Mouse (Mus musculus): Measurements from ENCODE around the gene BC005537.
A peak's percentile ranks its signal among the peaks of the same experiment; 100 is the strongest.
"Not testable (repeated sequence)": the region's sequence is repeated elsewhere in the genome, so short reads cannot be mapped to it uniquely, and the experiment has no call there.

Gene BC005537

DNA sequence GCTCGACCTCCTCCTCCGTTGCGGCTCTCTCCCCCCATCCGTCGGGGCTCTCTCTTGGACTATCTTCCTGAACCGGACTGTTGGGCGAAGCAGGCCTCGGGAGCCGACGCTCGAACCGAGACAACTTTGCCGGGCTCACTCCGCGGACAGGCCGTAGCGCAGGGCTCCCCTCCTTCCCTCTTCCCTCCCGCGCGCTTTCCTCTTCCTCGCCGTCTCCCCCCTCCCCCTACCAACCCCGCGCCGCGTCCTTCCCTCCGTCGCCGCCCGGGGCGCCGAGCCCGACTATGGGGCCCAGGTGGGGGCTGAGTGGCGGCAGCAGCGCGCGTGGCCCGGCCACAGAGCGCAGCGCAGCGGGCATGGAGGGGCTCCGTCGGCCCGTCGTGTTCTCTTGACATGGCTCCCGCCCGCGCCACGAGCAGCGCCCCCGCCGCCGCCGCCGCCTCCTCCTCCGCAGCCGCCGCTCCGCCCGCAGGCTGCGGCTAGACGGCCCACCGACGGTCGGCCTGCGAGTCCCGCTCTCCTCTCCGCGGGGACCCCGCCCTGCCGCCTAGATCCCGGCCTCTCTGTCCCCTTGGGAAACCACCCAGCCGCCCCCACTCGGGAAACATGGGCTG lies at the start of gene BC005537:
Gene BC005537, plus strand, starts transcription at position 350 of the 614 bp plus-strand sequence.
- peak; percentile 36 to 44 for DNase-seq (ENCODE audit: low spot score in 2 of 2)

DNA sequence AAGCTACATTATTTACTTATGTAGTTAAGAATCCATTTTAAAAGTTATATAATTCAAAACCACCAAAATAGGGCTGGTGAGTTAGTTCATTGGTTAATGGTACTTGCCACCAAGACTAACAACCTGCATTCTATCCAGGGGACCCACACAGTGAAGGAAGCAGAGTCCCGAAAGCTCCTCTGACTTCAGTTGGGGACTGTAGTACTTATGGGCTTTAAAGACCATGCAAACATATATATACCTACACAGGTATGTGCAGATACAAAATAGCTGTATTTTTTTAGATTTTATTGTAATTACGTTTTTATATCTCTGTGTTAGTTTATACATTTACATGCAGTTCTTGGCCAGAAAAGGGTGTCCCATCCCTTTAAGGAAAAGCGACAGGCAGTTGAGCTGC lies 44.7 kb upstream of the BC005537 start:
- DNase-seq (ENCODE audit: low spot score in 2 of 2): no peak

DNA sequence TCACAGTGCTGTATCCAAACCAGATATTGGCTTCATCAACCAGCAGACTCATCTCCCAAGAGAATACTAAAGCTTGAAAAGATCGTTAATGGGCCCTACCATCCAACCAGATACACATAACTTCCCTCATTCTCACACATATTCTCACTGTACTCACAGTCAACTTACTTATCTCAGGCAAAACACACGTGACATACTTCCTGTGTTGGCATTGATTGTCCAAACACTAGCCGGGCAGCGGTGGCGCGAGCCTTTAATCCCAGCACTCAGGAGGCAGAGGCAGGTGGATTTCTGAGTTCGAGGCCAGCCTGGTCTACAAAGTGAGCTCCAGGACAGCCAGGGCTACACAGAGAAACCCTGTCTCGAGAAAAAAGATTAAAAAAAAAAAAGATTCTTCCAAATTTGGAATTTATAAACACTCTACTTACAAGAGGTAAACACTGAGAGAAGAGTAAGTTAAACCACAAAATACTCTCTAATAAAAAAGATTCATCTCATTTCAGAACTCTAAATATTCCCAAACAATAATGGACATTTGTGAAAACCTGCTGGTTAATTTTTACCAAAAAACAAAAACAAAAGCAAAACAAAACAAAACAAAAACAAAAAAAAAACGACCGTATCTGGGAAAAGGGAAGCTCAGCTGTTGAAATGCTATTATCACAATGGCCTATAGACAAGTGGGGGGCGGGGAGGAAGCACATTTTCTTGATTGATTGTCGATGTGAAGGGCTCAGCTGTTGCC lies 43.5 kb upstream of the BC005537 start:
- no peak for DNase-seq (ENCODE audit: low spot score in 2 of 2)

DNA sequence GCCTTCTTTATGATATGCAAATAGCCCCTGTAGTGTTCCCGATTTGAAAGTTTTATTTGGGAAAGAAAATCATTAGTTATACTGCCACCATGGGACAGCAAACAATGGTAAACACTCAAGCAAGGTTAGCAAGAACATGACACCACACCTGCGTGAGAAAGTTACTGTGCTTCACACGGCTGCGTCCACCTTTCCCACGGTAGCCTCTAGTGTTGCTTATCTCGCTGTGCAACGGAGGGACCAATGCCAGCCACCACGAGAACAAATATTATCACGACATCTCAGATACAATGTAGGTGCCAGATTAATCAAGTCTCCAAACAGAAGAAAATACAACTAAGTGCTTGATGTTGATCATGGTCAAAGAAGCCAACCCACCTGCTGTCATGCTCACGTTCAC lies 42.0 kb upstream of the BC005537 start:
- DNase-seq (ENCODE audit: low spot score in 2 of 2): no peak

DNA sequence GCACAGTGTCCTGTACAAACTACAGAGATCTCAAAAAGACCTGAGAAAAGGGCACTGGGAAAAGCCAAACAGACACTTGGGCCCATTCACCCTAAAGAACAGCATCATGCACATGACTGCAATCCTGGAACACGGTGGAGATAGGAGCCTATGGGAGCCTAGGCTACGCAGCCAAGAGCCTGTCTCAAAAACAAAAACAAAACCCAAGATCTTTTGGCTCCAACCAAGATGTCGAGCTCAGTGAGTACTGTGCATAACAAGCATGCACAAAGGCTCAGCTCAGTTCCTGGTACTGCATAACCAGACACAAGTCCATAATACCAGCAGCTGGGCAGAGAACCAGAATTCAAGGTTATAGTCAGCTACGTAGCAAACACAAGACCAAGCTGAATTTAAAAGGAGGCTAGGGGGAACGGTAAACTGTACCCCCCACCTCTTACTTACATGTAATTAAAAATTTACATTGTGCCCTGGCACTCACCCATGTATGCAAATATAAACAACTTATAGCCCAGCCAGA lies 41.0 kb upstream of the BC005537 start:
- DNase-seq (ENCODE audit: low spot score in 2 of 2): no peak

DNA sequence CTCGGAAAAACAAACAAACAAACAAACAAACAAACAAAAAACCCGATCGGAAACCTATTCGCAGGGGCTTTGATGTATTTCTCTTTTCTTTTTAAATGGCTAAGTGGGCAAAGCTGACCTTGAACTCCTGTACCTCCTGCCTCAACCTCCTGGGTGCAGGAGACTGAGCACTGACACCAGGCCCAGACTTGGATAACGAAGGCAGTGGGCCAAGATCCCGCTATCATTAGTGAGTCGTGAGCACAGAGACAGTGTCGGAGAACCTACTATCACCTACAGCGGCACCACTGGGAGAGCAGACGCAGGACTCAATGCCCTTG lies 40.4 kb upstream of the BC005537 start:
- DNase-seq (ENCODE audit: low spot score in 2 of 2): no peak

DNA sequence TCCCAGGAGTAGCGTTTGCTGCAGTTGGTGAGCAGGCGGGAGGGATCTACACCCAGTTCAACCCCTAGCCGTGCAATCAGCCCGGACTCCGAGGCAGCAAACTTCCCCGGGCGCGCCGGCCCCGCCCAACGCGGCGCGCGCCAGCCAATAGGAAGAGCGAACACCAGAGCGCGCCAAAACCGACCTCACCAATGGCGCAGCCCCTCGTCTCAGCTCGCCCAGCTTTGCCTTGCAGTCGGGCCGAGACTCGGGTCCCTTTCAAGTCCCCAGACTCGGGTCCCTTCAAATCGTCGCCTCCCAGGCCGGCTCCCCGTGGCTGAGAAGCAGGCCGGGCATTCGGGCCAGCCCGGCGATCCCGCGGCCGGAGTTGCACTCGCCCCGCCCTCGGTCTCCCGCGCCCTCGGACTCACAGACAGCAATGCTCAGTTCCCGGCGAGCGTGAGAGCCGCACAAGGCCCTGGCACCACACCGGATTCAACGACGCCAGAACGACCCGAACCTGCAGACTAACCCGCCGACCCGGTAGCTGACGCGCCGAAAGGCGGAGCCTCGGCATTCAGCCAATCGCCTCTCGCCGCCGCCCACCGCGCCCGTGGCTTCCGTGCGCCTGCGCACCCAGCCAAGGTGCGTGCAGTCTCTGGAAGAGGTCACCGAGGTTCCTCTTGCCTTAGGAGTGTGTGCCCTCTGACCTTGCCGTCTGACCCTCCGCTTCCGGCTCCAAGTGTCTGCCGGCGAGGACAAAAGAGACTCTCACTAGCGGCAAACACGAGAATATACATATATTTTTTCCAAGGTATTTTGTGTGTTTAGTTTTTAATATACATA lies 39.8 kb upstream of the BC005537 start, which contains the start of gene Gmnn:
Gene Gmnn, minus strand, starts transcription at position 521 of the 825 bp plus-strand sequence.
- DNase-seq (ENCODE audit: low spot score in 2 of 2): peak; percentile 91 to 92

DNA sequence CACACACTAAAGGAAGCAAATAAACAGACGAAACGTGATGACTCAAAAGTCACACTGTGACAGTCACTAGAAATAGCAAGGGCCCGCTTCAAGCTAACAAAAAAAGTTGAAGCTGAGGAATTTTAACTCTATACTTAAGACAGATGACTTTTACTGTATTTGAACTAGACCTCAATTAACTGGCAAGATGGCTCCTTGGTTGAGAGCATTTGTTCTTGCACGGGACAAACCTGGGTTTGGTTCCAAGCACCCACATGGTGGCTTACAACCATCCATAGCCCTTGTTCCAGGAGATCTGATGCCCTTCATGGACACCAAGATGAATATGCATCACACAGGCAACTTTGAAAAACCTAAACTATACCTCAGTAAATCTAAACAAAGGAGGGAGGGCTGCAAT lies 39.2 kb upstream of the BC005537 start:
- DNase-seq (ENCODE audit: low spot score in 2 of 2): no peak

DNA sequence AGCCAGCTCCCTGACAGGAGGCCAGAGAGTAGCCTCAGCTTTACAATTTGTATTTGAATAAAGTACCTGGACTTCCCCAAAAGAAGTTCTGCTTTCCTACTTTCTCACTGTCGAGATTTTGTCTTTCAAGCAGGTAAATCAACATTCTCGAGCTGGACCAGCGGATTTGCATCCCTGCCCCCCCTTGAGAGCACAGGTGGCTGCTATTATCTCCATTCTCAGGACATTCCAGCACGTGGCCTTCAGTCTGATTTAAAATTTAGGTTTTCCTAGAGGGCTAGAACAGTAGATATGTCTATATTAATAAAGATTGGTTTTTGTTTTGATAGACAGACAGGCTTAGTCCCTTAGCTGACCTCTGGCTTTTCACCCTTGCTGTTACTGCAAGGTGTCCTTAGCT lies 33.6 kb upstream of the BC005537 start:
- peak; percentile 11 to 32 for DNase-seq (ENCODE audit: low spot score in 2 of 2)

DNA sequence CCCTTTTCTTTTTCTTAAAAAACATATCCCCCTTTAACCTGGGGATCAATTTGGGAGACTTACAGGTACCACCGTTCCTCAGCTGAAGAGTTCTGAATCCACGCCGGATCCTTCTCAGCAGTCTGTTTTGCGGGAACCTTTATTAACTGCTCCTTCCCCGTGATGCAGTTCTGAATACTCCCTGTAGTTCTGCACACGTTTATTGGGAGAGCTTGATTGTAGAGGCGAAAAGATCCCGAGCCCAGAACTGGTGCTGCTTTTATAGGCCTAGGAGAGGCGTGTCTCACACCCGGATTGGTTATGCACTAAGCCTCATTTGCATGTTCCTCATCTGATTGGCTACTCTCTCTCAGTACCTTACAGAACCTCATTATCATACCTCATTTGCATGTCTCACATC lies 30.0 kb upstream of the BC005537 start:
- DNase-seq (ENCODE audit: low spot score in 2 of 2): not testable (repeated sequence)

DNA sequence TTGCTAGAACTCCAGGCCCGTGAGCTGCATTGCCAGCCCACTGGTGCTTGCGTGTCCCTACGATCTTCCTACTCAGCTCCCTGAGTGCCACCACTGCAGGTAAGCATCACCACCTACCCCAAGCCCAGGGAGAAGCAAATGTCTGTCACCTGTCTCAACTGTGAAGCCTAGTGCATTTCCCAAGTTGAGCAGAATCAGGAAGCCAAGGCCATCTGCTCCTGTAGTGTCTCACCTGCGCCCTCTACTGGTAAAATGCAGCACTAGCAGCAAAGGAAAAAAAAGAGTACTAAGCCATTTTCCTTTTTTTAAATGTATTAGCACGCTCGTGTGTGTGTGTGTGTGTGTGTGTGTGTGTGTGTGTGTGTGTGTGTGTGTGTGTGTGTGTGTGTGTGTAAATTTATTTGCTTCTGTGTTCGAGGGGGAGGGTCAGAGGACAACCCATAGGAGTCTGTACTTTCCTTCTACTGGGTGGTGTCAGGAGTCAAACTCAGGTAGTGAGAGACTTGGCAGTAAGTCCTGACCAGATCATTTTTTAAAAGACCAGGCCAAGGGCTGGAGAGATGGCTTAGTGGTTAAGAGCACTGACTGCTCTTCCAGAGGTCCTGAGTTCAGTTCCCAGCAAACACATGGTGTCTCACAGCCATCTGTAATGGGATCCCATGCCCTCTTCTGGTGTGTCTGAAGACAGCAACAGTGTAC lies 25.2 kb upstream of the BC005537 start:
- peak; percentile 49 to 72 for DNase-seq (ENCODE audit: low spot score in 2 of 2)

DNA sequence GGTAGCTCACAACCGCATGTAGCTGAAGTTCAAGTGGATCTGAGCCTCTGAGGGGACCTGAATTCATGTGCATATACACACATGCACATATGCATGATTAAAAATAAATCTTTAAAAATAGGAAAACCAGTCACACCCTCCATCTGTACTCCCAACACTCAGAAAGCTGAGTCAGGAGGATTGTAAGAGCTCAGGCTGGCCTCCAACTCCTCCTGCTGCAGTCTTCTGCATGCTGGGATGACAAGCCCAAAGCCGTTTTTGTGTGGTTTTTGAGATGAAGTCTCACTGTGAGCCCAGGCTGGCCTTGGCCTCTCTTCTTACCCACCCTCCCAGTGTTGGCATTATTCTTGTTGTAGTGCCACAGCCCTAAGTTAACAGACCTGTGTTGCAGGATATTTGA lies 23.4 kb upstream of the BC005537 start:
- no peak for DNase-seq (ENCODE audit: low spot score in 2 of 2)

DNA sequence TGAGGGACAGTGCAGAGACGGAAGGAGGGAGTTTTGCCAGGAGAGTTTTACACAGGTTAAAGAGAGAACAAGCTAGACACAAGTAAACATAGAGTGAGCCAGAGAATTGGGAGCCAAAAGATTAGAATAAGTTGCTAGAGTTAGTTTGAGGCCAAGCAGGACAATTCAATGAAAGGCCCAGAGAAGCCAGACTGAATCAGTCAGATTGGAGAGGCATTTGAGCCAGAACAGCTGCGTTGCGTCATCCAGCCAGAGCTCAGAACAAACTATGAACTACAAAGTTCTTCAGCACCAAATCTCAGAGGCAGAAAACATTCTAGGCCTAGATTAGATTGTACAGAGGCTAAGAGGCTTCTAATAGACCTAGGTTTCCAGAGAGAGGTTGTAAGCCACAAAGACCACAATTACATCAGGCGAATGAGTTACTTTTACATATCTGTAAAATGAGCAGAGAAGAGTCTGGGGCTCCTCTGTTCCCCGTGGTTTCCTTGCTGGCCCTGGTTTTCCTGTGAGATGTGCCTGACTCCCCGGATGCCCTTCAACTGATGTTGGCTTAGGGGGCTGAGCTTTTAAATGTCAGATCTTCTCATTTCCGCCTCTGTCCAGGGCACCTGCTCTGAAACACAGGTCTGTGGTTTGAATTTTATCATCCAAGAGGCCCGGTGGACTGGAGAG lies 22.6 kb upstream of the BC005537 start:
- no peak for DNase-seq (ENCODE audit: low spot score in 2 of 2)

DNA sequence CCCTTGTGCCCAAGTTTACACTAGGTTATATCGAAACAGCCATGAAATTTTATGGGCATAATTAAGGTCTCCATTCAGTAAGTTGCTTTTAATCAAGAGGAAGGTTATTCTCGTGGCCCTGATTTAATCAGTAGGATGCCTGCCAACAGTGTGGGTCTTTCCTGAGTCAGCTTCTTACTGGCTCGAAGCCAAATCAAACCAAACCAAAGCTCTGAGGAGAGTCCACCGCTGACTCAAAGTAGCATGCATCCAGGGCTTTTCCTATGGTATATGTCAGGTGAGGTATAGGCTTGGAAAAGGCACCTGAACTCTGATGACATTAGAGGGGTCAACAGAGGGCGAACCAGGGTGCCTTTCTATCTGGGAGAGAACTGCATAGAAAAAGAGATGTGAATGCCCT lies 19.5 kb upstream of the BC005537 start:
- DNase-seq (ENCODE audit: low spot score in 2 of 2): no peak

DNA sequence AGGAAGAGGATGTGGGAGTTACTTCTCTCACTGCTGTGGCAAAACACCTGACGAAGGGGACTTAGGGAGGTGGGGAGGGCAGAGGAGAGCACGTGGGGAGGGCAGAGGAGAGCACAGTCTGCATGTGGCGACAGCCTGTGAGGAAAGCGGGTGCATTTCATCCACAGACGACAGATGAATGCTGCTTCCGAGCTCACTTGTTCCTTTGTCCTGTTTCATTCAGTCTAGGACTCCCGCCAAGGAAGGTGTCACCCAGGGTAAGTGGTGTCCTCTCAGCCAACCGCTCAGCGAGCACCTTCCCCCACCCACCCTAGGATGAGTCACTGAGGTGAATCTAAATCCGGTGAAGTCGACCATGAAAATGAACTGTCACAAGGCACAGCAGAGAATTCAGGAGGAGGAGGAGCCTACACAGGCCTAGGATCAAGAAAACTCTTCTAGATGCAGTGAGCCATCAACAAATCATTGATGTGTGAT lies 15.4 kb upstream of the BC005537 start:
- peak; percentile 32 for DNase-seq (ENCODE audit: low spot score in 2 of 2)

DNA sequence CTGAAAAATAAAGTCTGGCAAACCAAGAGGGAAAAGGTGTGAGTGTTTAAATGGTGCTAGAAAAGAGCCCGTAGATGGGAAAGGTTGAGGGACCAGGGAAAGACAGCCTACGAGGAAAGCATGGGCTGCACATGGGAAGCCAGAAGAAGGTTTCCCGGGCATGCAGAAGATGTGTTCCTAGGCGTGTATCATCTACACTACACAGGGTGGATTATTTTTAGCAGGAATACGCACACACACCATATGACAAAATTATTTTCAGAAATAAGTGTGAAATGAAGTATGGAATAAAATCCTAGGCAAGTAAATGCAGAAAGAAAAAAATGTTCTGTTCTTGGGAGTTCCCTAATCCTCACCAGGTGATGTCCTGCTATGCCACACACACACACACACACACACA lies 14.0 kb upstream of the BC005537 start:
- DNase-seq (ENCODE audit: low spot score in 2 of 2): no peak

DNA sequence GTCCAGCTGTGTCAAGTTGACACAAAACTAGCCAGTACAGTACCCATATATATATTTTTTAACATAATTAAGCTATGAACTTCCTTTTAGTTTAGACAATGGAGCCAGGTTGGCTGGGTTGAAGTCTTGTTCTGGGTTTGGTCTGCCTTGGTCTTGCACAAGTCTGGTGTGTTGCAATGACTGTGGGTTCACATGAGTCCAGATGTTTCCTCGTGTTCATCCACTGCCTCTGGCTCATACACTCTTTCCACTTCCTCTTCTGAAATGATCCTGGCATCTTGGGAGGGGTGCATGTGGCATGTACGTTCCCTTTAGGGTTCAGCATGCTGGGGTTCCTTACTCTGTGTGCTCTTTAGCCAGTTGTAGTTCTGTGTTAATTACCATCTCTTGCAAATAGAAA lies 10.1 kb upstream of the BC005537 start:
- DNase-seq (ENCODE audit: low spot score in 2 of 2): peak in 1 of 2 experiments; percentile 32

DNA sequence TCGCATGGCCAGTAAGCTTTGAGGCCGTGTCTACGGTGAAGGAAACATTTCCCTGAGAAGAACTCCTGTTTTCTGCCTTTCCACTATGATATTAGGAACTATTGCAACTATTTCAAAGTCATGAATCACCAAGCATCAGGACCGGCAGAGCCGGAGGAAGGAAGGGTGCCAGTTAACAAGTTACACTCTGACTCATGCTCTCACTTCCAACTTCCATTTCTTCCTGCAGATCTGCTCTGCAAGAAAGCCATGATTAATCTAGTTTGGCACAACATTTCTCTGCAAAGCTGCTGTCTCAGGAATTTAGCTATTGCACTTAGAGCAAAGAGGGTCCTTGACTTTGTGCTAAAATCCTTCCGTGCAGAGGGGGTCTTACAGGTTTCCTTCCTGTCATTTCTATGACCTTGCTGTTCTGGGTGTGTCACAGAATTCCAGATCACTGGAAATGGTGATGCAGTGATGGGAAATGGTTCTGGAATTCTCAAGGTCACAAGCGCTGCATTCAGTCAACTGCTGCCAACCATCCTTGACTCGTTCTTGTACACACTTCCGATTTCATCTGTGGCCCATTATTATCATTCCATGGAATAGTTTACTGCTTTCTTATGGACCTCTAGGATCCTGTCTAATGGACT lies 8.9 kb upstream of the BC005537 start:
- no peak for DNase-seq (ENCODE audit: low spot score in 2 of 2)

DNA sequence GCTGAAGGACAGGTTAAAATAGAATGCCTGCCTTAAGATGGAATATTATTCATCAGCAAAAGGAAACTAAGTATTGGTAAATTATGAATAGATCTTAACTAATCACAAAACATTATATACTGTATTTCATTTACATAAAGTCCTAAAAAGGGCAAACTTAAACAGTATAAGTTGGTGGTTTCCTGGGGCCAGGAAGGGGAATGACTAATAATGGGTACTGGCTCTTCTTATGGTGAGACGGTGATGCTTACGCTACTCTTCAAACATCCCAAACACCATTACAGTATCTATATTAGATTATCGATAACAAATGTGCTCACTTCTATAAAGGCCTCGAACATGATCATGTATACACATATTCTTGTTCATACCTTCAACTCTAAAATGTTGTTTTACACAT lies 2.8 kb upstream of the BC005537 start:
- DNase-seq (ENCODE audit: low spot score in 2 of 2): no peak

DNA sequence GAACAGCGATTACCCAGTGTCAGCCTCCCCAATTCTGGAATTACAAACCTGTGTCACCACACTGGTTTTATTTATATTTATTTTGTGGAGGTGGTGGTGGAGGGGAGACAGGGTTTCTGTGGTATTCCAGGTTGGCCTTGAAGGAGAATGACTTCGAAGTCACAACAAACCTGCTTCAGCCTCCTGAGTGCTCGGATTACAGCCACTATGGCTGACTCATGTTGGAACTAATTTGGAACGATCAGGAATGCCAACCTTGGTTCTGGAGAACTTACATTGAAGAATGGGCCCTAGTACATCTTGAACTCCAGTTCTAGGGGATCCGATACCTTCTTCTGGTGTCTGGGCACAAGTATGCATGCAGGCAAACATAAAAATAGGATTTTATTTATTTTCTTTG lies 2.1 kb upstream of the BC005537 start:
- no peak for DNase-seq (ENCODE audit: low spot score in 2 of 2)
